Mouse (Mus musculus) hindbrain, embryonic 14.5 days (tissue): ENCODE results near the gene Cfap20. TPM values are rescaled to one million over a fixed set of nuclear protein-coding genes. Genes with fewer than 3 reads are reported as not detected.
"Not testable (repeated sequence)": the region's sequence is repeated elsewhere in the genome, so short reads cannot be mapped to it uniquely, and the experiment has no call there.

Source experiments
- ATAC-seq: fragments of 200-750 bp; cut with Nextera tagmentation; 2 replicates; pipeline ENCODE4 v1.8.0; 2017; ENCODE audit warnings: moderate number of reproducible peaks, mild to moderate bottlenecking, moderate TSS enrichment, moderate library complexity; ENCODE audit not compliant: low FRiP score
- DNase-seq: peaks from one replicate; pipeline ENCODE4 v3.0.0-alpha.2; 2015; ENCODE audit warnings: low spot score
- H3K27ac ChIP-seq: fragments of 300-500 bp; sonication (generic); 2 replicates; pipeline ENCODE4 v1.5.1; 2014; ENCODE audit warnings: mild to moderate bottlenecking, moderate library complexity
- H3K27me3 ChIP-seq: fragments of 300-500 bp; sonication (generic); 2 replicates; pipeline ENCODE4 v1.6.1; 2014; ENCODE audit warnings: mild to moderate bottlenecking, low read length, mixed read lengths; ENCODE audit not compliant: control insufficient read depth, insufficient read depth
- H3K36me3 ChIP-seq: fragments of 300-500 bp; sonication (generic); replicated peaks from 2 replicates; pipeline ENCODE4 v1.6.1; 2014; ENCODE audit not compliant: control insufficient read depth, insufficient read depth
- H3K4me1 ChIP-seq: fragments of 300-500 bp; sonication (generic); replicated peaks from 2 replicates; pipeline ENCODE4 v1.6.1; 2014; ENCODE audit warnings: antibody characterized with exemption, low read length, mixed read lengths; ENCODE audit not compliant: control insufficient read depth, insufficient read depth
- H3K4me2 ChIP-seq: fragments of 300-500 bp; sonication (generic); replicated peaks from 2 replicates; pipeline ENCODE4 v1.6.1; 2014; ENCODE audit warnings: mild to moderate bottlenecking, moderate library complexity
- H3K4me3 ChIP-seq: fragments of 300-500 bp; sonication (generic); replicated peaks from 2 replicates; pipeline ENCODE4 v1.5.1; 2014; ENCODE audit warnings: mild to moderate bottlenecking, low read length
- H3K9ac ChIP-seq: fragments of 300-500 bp; sonication (generic); 2 replicates; pipeline ENCODE4 v1.6.1; 2014
- H3K9me3 ChIP-seq: fragments of 300-500 bp; sonication (generic); 2 replicates; pipeline ENCODE4 v1.6.1; 2016; ENCODE audit warnings: low read length; ENCODE audit not compliant: control insufficient read depth
- WGBS: fragments of 180-500 bp; shearing (Covaris S2); extraction: QIAGEN DNeasy Blood & Tissue Kit; methylation state at CpG from one replicate; pipeline ENCODE4 v1.1.7; 2014; 5-methylcytosine and 5-hydroxymethylcytosine counted together
- polyA plus RNA-seq: library from polyadenylated mRNA; unstranded; fragments of >200 nt; fragmentation: Nextera tagmentation; extraction: Ambion mirVana; gene quantifications from 2 replicates; pipeline ENCODE4 v1.2.1, GENCODE M21; 2014

The Cfap20 gene
- polyA plus RNA-seq, 1 experiment from 2014 or later: 139 TPM

DNA sequence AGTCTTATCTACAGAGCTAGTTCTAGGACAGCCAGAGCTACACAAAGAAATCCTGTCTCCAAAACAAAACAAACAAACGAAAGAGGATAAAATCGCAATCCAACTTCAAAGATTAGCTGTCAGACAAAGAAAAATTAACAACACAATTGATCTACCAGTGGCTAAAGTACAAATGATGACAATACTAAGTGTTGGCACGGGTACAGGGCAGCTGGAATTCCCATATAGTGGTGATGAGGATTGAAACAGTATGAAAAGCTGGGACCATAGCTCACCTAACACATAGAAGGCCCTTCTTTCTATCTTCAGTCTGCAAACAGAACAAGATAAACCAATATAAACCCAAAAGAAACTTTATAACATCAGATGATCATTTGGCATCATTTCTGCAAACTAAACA lies 53.1 kb downstream of the Cfap20 start:
- DNase-seq (no peak), ATAC-seq (no peak)
- no peak overlapping the region for H3K9ac ChIP-seq
- no peaks in the 10 kb centered on the region for H3K27me3 ChIP-seq
- no peaks in the 10 kb centered on the region for H3K36me3 ChIP-seq
- WGBS: 86% methylated on average over 3 of the region's 3 CpGs
- no peak overlapping the region for H3K4me3 ChIP-seq
- H3K4me2 ChIP-seq: no peak overlapping the region
- H3K9me3 ChIP-seq: no peaks in the 10 kb centered on the region
- no peaks in the 10 kb centered on the region for H3K4me1 ChIP-seq
- H3K27ac ChIP-seq: no peak overlapping the region

- no peak for ATAC-seq
- H3K27ac ChIP-seq: no peak overlapping the region
- no peak overlapping the region for H3K9ac ChIP-seq
- H3K27me3 ChIP-seq: no peaks in the 10 kb centered on the region
- no peaks in the 10 kb centered on the region for H3K4me1 ChIP-seq
- H3K4me3 ChIP-seq: no peak overlapping the region
- H3K4me2 ChIP-seq: no peak overlapping the region
- no peak for DNase-seq
- no peaks in the 10 kb centered on the region for H3K36me3 ChIP-seq
- H3K9me3 ChIP-seq: no peaks in the 10 kb centered on the region
These were observed 53.7 kb downstream of the Cfap20 start for GRCm38 (mm10) chr8:95380953-95381352.

GRCm38 (mm10) chr8:95378928-95379327 lies 55.7 kb downstream of the Cfap20 start:
- not testable (repeated sequence) for DNase-seq, H3K4me2 ChIP-seq, H3K36me3 ChIP-seq, H3K9ac ChIP-seq, H3K27me3 ChIP-seq, H3K4me3 ChIP-seq, H3K9me3 ChIP-seq, H3K4me1 ChIP-seq, ATAC-seq, H3K27ac ChIP-seq
- whole genome bisulfite sequencing: 95% methylated on average over 11 of the region's 11 CpGs

GRCm38 (mm10) chr8:95377863-95378291 lies 56.8 kb downstream of the Cfap20 start:
- no peak overlapping the region for H3K9ac ChIP-seq
- DNase-seq: no peak
- H3K36me3 ChIP-seq: peaks cover 5% of the 10 kb centered on the region; the same call in 1 of the 2 replicates
- 54% methylated on average over 7 of the region's 7 CpGs for WGBS
- no peak for ATAC-seq
- H3K9me3 ChIP-seq: no peaks in the 10 kb centered on the region
- no peaks in the 10 kb centered on the region for H3K27me3 ChIP-seq
- H3K4me1 ChIP-seq: no peaks in the 10 kb centered on the region
- H3K27ac ChIP-seq: no peak overlapping the region
- H3K4me3 ChIP-seq: no peak overlapping the region
- no peak overlapping the region for H3K4me2 ChIP-seq

DNA sequence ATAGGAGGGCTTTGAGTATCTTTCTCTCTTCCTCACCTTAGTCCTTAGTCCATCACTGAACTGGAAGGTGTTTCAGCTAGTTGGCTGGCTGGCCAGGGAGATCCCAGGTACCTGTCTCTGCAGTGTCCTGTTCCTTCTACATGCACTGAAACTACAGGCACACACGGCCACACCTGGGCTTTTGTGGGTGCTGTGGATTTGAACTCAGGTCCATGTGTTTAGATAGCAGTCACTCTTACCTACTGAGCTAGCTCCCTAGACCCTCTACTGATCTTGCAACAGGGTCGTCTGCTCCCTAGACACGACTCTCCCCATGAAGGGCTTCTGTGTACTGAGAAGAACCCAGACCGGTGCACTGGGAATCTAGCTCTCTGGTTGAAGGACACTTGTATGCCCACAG lies 57.6 kb downstream of the Cfap20 start:
- no peak overlapping the region for H3K9ac ChIP-seq
- ATAC-seq (no peak), DNase-seq (no peak)
- H3K4me1 ChIP-seq: no peaks in the 10 kb centered on the region
- H3K9me3 ChIP-seq: no peaks in the 10 kb centered on the region
- H3K27ac ChIP-seq: no peak overlapping the region
- peaks cover 12% of the 10 kb centered on the region for H3K36me3 ChIP-seq
- 86% methylated on average over 4 of the region's 4 CpGs for WGBS
- H3K4me3 ChIP-seq: no peak overlapping the region
- no peak overlapping the region for H3K4me2 ChIP-seq
- H3K27me3 ChIP-seq: no peaks in the 10 kb centered on the region

DNA sequence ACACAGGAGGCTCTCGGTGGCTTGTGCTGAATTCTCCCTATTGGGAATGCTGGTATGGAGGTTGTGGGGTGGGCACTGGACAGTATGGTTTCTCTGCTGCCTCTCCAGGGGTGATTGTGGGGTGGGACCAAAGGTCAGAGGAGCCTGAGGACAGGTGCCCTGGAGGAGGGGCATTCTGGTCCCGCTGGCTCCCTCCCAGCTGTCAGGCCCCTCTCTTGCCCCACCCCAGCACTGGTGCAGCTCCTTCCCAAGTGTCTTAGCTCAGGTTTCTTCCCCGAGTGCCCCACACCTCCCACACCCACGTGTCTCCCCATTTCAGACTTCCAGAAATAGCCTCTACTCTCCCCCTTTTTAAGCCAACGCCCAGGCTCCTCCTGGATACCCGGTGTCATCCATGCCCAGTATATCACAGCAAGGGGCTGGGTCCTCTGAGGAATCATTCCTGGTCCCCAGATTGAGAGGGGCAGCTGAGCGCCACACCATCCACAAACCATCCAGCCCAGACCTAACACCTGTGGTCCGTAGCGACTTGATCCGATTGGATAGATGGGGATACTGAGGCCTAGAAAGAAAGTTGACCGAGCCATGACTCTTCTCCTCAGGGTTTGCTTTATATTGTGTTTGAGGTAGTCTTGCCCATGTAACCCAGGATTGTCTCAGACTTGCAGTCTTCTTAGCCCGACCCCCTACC lies 58.2 kb downstream of the Cfap20 start:
- peaks cover 18% of the 10 kb centered on the region for H3K36me3 ChIP-seq
- ATAC-seq (no peak), DNase-seq (no peak)
- no peaks in the 10 kb centered on the region for H3K9me3 ChIP-seq
- no peak overlapping the region for H3K27ac ChIP-seq
- H3K27me3 ChIP-seq: no peaks in the 10 kb centered on the region
- no peaks in the 10 kb centered on the region for H3K4me1 ChIP-seq
- H3K9ac ChIP-seq: no peak overlapping the region
- no peak overlapping the region for H3K4me2 ChIP-seq
- WGBS: 85% methylated on average over 12 of the region's 12 CpGs
- no peak overlapping the region for H3K4me3 ChIP-seq

DNA sequence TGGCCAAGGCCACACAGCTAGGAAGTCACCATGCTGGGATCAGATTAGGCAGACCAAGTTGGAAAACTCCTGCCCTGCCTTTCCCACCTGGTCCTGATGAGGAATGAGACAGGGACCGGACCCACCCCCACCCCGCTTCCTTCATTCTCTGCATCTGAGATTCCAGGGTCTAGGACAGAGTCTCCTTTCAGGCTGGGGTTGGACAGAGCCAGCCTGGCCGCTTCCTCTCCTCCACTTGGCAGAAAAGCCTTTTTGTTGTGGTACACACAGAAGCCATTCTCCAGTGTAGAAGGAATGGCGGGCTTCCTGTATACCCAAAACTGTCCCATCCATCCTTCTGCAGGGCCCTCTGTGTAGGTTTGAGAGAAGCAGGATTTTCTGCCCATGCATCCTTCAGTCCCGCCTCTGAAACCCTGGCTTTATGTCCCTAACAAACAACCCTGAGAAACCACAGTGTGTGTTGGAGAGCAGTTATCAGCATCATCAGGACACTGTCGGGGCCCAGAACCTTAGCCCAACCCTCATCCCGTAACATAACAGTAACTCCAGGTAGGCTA lies 59.2 kb downstream of the Cfap20 start:
- H3K4me1 ChIP-seq: no peaks in the 10 kb centered on the region
- 81% methylated on average over 7 of the region's 7 CpGs for WGBS
- no peak overlapping the region for H3K4me2 ChIP-seq
- H3K9me3 ChIP-seq: no peaks in the 10 kb centered on the region
- no peak overlapping the region for H3K4me3 ChIP-seq
- no peak for DNase-seq
- no peak overlapping the region for H3K27ac ChIP-seq
- ATAC-seq: no peak
- no peak overlapping the region for H3K9ac ChIP-seq
- H3K27me3 ChIP-seq: no peaks in the 10 kb centered on the region
- H3K36me3 ChIP-seq: peaks cover 28% of the 10 kb centered on the region

GRCm38 (mm10) chr8:95374429-95374828 lies 60.2 kb downstream of the Cfap20 start:
- H3K27ac ChIP-seq: no peak overlapping the region
- H3K4me2 ChIP-seq: no peak overlapping the region
- ATAC-seq: no peak
- no peaks in the 10 kb centered on the region for H3K27me3 ChIP-seq
- no peaks in the 10 kb centered on the region for H3K4me1 ChIP-seq
- 86% methylated on average over 3 of the region's 3 CpGs for WGBS
- H3K9me3 ChIP-seq: no peaks in the 10 kb centered on the region
- no peak for DNase-seq
- H3K9ac ChIP-seq: no peak overlapping the region
- H3K36me3 ChIP-seq: peaks cover 37% of the 10 kb centered on the region
- no peak overlapping the region for H3K4me3 ChIP-seq

- no peak overlapping the region for H3K4me2 ChIP-seq
- no peaks in the 10 kb centered on the region for H3K27me3 ChIP-seq
- ATAC-seq (no peak), DNase-seq (no peak)
- H3K9me3 ChIP-seq: no peaks in the 10 kb centered on the region
- H3K9ac ChIP-seq: no peak overlapping the region
- WGBS: 90% methylated on average over 12 of the region's 12 CpGs
- H3K4me1 ChIP-seq: no peaks in the 10 kb centered on the region
- H3K36me3 ChIP-seq: peaks cover 45% of the 10 kb centered on the region
- H3K4me3 ChIP-seq: no peak overlapping the region
- H3K27ac ChIP-seq: no peak overlapping the region
These were observed 61.2 kb downstream of the Cfap20 start for GRCm38 (mm10) chr8:95373389-95374002.
